Mouse (Mus musculus) forebrain, embryonic 11.5 days (tissue): Measurements from ENCODE around the gene Rasgrp2. TPM values are rescaled to one million over a fixed set of nuclear protein-coding genes. Genes with fewer than 3 reads are reported as not detected.

Experiments
- ATAC-seq: fragments of 200-750 bp; cut with Nextera tagmentation; replicated peaks from 2 replicates; pipeline ENCODE4 v1.8.0; 2017; ENCODE audit warnings: moderate TSS enrichment; ENCODE audit not compliant: low FRiP score
- DNase-seq: peaks from one replicate; pipeline ENCODE4 v3.0.0-alpha.2; 2017; ENCODE audit warnings: low spot score
- H3K27ac ChIP-seq: fragments of 300-500 bp; sonication (generic); 2 replicates; pipeline ENCODE4 v1.5.1; 2014; ENCODE audit warnings: low read depth, low read length
- H3K27me3 ChIP-seq: fragments of 300-500 bp; sonication (generic); 2 replicates; pipeline ENCODE4 v1.6.1; 2014; ENCODE audit warnings: mild to moderate bottlenecking, low read length, mixed read lengths; ENCODE audit not compliant: control insufficient read depth, insufficient read depth
- H3K36me3 ChIP-seq: fragments of 300-500 bp; sonication (generic); 2 replicates; pipeline ENCODE4 v1.6.1; 2014; ENCODE audit warnings: mild to moderate bottlenecking, low read length, moderate library complexity, mixed read lengths; ENCODE audit not compliant: control insufficient read depth, insufficient read depth
- H3K4me1 ChIP-seq: fragments of 300-500 bp; sonication (generic); replicated peaks from 2 replicates; pipeline ENCODE4 v1.6.1; 2014; ENCODE audit warnings: low read length, mixed read lengths; ENCODE audit not compliant: control insufficient read depth, insufficient read depth
- H3K4me2 ChIP-seq: fragments of 300-500 bp; sonication (generic); 2 replicates; pipeline ENCODE4 v1.6.1; 2014; ENCODE audit warnings: low read depth, mild to moderate bottlenecking, low read length, moderate library complexity, mixed read lengths; ENCODE audit not compliant: severe bottlenecking
- H3K4me3 ChIP-seq: fragments of 300-500 bp; sonication (generic); 2 replicates; pipeline ENCODE4 v1.5.1; 2014; ENCODE audit warnings: low read depth, low read length
- H3K9ac ChIP-seq: fragments of 300-500 bp; sonication (generic); 2 replicates; pipeline ENCODE4 v1.6.1; 2014; ENCODE audit warnings: low read length
- H3K9me3 ChIP-seq: fragments of 300-500 bp; sonication (generic); 2 replicates; pipeline ENCODE4 v1.6.1; 2016; ENCODE audit warnings: low read length, mixed read lengths; ENCODE audit not compliant: control insufficient read depth
- WGBS: fragments of 180-500 bp; shearing (Covaris S2); extraction: QIAGEN DNeasy Blood & Tissue Kit; methylation state at CpG from one replicate; pipeline ENCODE4 v1.1.7; 2014; 5-methylcytosine and 5-hydroxymethylcytosine counted together
- polyA plus RNA-seq: library from polyadenylated mRNA; unstranded; fragments of >200 nt; fragmentation: Nextera tagmentation; extraction: Ambion mirVana; gene quantifications from 2 replicates; pipeline ENCODE4 v1.2.1, GENCODE M21; 2014

The Rasgrp2 gene
- polyA plus RNA-seq, 1 experiment from 2014 or later, result 9.5 TPM

DNA sequence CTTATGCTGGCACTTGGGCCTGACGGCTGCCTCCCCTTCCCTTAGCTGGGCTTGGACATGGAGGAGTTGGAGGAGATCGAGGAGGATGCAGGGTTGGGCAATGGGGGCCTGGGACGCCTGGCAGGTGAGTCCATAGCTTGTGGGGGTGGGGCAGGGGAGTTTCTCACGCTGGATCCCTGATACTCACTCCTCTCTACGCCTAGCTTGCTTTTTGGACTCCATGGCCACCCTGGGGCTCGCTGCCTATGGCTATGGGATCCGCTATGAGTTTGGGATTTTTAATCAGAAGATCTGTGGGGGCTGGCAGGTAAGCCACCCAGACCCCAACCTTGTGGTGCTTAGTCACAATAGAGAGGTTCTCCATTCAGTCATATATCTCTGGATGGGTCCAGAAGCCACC, 13.3 kb upstream of the Rasgrp2 start:
- no peaks in the 10 kb centered on the region for H3K27me3 ChIP-seq
- ATAC-seq, result no peak
- WGBS, result 84% methylated on average over 7 of the region's 7 CpGs
- H3K27ac ChIP-seq, result no peak overlapping the region
- H3K4me2 ChIP-seq, result no peak overlapping the region
- peaks cover 4% of the 10 kb centered on the region for H3K4me1 ChIP-seq
- no peak overlapping the region for H3K9ac ChIP-seq
- H3K9me3 ChIP-seq, result no peaks in the 10 kb centered on the region
- H3K36me3 ChIP-seq, result no peaks in the 10 kb centered on the region
- H3K4me3 ChIP-seq, result no peak overlapping the region
- peak; percentile 47 for DNase-seq

DNA sequence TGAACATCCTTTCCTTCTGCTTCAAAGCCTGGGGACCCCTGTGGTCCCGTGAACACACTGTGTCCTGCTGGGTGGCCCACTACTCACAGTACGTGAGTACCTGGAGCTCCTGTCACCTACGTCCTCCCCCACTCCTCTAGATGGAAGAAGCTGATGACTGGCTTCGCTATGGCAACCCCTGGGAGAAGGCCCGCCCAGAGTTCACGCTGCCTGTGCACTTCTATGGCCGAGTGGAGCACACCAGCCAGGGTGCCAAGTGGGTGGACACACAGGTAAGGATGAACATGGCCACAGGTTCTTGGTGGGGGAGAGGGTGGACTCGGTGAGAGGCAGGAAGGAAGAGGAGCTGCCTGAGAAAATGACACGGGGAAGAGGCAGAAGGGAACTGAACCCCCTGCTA, 12.9 kb upstream of the Rasgrp2 start:
- no peak for ATAC-seq
- 73% methylated on average over 9 of the region's 9 CpGs for WGBS
- H3K9me3 ChIP-seq, result no peaks in the 10 kb centered on the region
- no peak overlapping the region for H3K4me3 ChIP-seq
- H3K4me1 ChIP-seq, result peaks cover 4% of the 10 kb centered on the region
- H3K9ac ChIP-seq, result no peak overlapping the region
- H3K4me2 ChIP-seq, result no peak overlapping the region
- no peaks in the 10 kb centered on the region for H3K27me3 ChIP-seq
- peak; percentile 50 for DNase-seq
- H3K36me3 ChIP-seq, result no peaks in the 10 kb centered on the region
- no peak overlapping the region for H3K27ac ChIP-seq

DNA sequence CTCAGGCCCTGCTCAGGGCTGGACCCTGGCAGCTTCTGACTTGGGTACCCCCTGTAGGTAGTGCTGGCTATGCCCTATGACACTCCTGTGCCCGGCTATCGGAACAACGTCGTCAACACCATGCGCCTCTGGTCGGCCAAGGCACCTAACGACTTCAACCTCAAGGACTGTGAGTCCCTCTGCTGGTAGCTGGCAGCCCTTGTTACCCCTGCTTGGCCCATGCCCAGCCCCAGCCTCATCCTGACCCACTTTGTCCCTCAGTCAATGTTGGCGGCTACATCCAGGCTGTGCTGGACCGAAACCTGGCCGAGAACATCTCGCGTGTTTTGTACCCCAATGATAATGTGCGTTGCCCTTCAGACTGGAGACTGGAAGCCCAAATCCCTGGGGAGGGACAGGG, 11.1 kb upstream of the Rasgrp2 start:
- Histone ChIP-seq H3K9me3 (no peaks in the 10 kb centered on the region), H3K9ac (no peak overlapping the region), H3K27ac (no peak overlapping the region), H3K36me3 (no peaks in the 10 kb centered on the region), H3K4me1 (peaks cover 4% of the 10 kb centered on the region), H3K4me3 (no peak overlapping the region), H3K4me2 (no peak overlapping the region), H3K27me3 (no peaks in the 10 kb centered on the region)
- DNase-seq (peak; percentile 47), ATAC-seq (no peak)
- WGBS, result 87% methylated on average over 13 of the region's 13 CpGs

DNA sequence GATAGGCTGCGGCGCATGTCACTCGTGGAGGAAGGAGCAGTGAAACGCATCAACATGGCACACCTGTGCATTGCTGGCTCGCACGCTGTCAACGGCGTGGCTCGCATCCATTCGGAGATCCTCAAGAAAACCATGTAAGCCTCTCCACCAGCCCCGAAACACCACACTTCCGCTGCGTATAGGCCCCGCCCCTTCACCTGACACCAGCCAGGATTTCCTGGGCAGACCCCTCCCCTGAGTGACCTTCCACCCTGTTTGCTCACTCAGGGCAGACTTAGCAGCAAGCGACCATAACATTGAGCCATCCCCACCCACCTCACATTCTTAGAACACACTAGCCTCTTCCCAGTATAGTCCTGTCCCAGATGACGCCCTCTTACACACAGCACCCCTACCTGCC, 9.3 kb upstream of the Rasgrp2 start:
- WGBS, result 3% methylated on average over 16 of the region's 16 CpGs
- H3K9me3 ChIP-seq, result no peaks in the 10 kb centered on the region
- peaks cover 4% of the 10 kb centered on the region for H3K4me1 ChIP-seq
- H3K4me3 ChIP-seq, result peak overlapping the region; percentile 16; the same call in 1 of the 2 replicates
- no peaks in the 10 kb centered on the region for H3K36me3 ChIP-seq
- no peak for ATAC-seq
- no peak overlapping the region for H3K27ac ChIP-seq
- DNase-seq, result peak; percentile 54
- no peaks in the 10 kb centered on the region for H3K27me3 ChIP-seq
- no peak overlapping the region; the same call in 1 of the 2 replicates for H3K9ac ChIP-seq
- peak overlapping the region; percentile 44 for H3K4me2 ChIP-seq

DNA sequence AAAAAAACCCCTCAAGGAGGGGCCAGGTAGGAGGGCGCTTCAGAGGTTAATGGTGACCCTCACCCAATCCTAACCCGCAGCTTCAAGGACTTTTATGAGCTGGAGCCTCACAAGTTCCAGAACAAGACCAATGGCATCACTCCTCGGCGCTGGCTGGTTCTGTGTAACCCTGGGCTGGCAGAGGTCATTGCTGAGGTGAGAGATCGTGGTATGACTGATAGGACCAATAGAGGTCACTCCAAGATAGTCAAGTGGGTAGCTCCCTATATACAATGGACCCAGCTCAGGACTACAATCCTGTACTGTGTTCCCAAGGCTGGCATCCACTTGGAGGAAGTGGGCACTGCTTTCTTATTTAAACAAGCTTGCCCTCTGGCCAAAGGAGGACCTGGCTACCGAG, 8.9 kb upstream of the Rasgrp2 start:
- Histone ChIP-seq H3K4me3 (no peak overlapping the region), H3K9ac (no peak overlapping the region), H3K4me2 (no peak overlapping the region), H3K27me3 (no peaks in the 10 kb centered on the region), H3K4me1 (peaks cover 4% of the 10 kb centered on the region), H3K36me3 (no peaks in the 10 kb centered on the region), H3K27ac (no peak overlapping the region), H3K9me3 (no peaks in the 10 kb centered on the region)
- ATAC-seq, result no peak
- peak; percentile 41 for DNase-seq
- 61% methylated on average over 6 of the region's 6 CpGs for WGBS

DNA sequence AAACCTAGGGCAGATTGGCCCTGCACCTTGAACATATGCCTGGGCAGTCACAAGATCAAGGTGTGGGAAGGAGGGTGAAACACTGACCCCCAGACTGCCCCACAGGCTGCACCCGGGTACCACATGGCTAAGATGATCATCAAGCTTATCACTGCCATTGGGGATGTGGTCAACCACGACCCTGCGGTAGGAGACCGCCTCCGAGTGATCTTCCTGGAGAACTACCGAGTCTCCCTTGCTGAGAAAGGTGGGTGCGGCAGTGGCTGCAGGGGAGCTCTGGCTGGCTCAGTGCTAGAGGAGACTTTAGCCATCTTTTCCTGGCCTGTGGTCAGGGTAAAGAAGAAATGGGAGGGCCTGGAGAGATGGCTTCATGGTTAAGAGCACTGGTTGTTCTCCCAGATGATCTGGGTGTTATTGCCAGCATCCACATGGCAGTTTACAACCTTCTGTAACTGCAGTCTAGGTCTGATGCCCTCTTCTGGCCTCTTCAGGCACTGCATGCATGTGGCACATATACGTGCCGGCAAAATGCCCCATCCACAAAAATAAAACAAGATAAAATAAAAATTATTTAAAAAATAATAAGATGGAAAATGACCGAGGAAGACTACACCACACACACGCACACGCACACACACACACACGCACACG, 6.3 kb upstream of the Rasgrp2 start:
- no peak for DNase-seq
- 93% methylated on average over 14 of the region's 14 CpGs for WGBS

DNA sequence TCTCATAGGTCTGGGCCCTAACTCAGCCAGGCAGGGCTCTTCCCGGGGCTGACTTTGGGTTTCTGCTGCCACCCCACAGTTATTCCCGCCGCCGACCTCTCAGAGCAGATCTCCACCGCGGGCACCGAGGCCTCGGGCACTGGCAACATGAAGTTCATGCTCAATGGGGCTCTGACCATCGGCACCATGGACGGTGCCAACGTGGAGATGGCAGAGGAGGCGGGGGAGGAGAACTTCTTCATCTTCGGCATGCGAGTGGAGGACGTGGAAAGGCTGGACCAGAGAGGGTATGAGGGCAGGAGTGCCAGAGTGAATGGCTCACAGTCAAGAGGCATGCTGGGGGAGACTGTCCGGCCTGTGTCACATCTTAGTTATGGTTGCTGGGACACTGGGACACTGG, 5.5 kb upstream of the Rasgrp2 start:
- Histone ChIP-seq H3K9me3 (no peaks in the 10 kb centered on the region), H3K9ac (no peak overlapping the region), H3K4me2 (no peak overlapping the region), H3K27me3 (no peaks in the 10 kb centered on the region), H3K4me3 (no peak overlapping the region), H3K36me3 (no peaks in the 10 kb centered on the region), H3K4me1 (peaks cover 4% of the 10 kb centered on the region), H3K27ac (no peak overlapping the region)
- 91% methylated on average over 16 of the region's 16 CpGs for WGBS
- peak; percentile 49 for DNase-seq
- no peak for ATAC-seq

More for the DNA sequence above, 6.3 kb upstream of the Rasgrp2 start:
- Histone ChIP-seq H3K4me3 (no peak overlapping the region), H3K9me3 (no peaks in the 10 kb centered on the region), H3K27ac (no peak overlapping the region), H3K4me1 (peaks cover 4% of the 10 kb centered on the region), H3K27me3 (no peaks in the 10 kb centered on the region), H3K36me3 (no peaks in the 10 kb centered on the region), H3K9ac (no peak overlapping the region), H3K4me2 (no peak overlapping the region)
- no peak for ATAC-seq

DNA sequence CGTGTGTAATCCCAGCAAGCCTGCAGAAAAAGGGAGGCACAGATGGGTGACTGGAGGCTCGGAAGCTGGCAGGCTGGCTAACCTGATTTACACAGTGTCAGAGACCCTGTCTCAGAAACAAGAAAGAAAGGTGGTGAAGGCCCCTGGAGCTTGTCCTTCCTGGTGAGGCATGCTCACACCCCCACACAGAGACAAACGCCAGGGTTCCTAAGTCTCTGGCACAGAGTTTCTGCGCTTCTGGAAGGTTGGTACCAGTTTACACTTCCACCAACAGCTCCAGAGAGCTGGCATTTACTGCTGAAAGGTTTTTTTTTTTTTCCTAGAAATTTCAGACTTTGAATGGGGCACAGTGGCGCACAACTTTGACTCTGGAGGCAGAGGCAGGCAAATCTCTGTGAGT, 2.9 kb upstream of the Rasgrp2 start:
- WGBS, result 90% methylated on average over 5 of the region's 5 CpGs
- Histone ChIP-seq H3K4me1 (peaks cover 10% of the 10 kb centered on the region), H3K27ac (no peak overlapping the region), H3K4me2 (no peak overlapping the region), H3K4me3 (no peak overlapping the region), H3K27me3 (peaks cover 14% of the 10 kb centered on the region), H3K36me3 (no peaks in the 10 kb centered on the region), H3K9me3 (no peaks in the 10 kb centered on the region), H3K9ac (no peak overlapping the region)
- ATAC-seq (no peak), DNase-seq (no peak)

DNA sequence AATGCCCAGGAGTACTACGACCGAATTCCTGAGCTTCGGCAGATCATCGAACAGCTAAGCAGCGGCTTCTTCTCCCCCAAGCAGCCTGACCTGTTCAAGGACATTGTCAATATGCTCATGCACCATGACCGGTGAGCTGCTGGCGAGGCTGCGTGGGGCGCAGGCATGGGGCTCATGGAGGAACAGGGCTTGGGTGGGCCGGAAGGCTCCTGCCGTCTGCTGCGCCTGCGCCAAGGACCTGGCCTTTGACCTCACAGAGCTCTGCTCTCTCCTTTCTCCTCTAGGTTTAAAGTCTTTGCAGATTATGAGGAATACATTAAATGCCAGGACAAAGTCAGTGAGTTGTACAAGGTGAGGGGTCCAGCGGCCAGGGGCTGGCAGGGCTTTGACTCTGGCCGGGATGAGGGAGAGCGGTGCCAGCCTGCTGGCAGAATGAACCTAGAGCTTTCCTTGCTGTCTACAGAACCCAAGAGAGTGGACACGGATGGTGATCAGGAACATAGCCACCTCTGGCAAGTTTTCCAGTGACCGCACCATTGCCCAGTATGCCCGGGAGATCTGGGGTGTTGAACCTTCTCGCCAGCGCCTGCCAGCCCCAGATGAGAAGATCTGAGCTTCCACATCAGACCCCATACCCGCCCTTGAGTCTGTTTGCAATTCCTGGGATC, 1.4 kb upstream of the Rasgrp2 start:
- H3K9me3 ChIP-seq, result no peaks in the 10 kb centered on the region
- no peak overlapping the region for H3K4me2 ChIP-seq
- H3K4me1 ChIP-seq, result peaks cover 17% of the 10 kb centered on the region
- no peak overlapping the region for H3K9ac ChIP-seq
- H3K27ac ChIP-seq, result no peak overlapping the region
- ATAC-seq, result no peak
- H3K4me3 ChIP-seq, result no peak overlapping the region
- WGBS, result 86% methylated on average over 22 of the region's 22 CpGs
- H3K27me3 ChIP-seq, result peaks cover 16% of the 10 kb centered on the region
- no peak for DNase-seq
- no peaks in the 10 kb centered on the region for H3K36me3 ChIP-seq
